Comparison of ENCODE assay signal across 18 mouse cellular contexts in the genomic region with DNA sequence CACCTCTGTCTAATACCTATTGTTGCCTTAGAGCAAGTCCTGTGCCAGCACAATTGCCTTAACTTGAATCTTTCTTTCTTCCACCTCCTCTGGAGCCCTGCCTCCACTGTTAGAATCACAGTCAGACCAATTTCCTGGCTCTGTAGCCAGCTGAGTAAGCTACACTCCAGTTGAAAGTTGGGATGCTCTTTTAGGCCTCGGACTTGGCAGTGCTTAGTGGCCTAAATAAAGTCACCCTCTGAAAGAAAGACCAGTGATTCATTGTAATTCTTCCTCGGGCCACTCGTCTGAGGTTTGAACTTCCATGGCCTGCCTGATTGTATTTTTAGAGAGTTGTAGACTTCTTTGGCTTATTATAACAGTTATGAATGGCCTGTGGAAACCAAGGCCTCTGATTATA.
DNase-seq lines count a peak whose midpoint lies in the region.
"Had no signal": no experiment of that assay in that cellular context is flagged by ENCODE, and none has a peak within 500 bp of the region (broad histone marks: within the 10 kb centered on the region; RNA-seq: fewer than 3 reads in every experiment).

No protein-coding gene starts in this region.

- peaks cover 2% of the 10 kb centered on the region; the same call in 1 of the 2 replicates for H3K4me1 ChIP-seq in brown adipose tissue, adult 24 weeks (ENCODE audit: control insufficient read depth, insufficient read depth, insufficient read length, low read length)
- 0 out of 2 replicates have a peak, but pooled peaks cover 3% of the 10 kb centered on the region for H3K4me1 ChIP-seq in limb, embryonic 10.5 days
- H3K4me1 ChIP-seq: limb, embryonic 13.5 days; stomach, embryonic 15.5 days had no signal

- intact Hi-C loops in heart, postnatal 25 days (cut with DNase I), result no loop called here

- 83% methylated on average over 3 of the region's 3 CpGs for WGBS in limb, embryonic 10.5 days

- H3K9me3 ChIP-seq in limb, embryonic 10.5 days (replicated peaks), result no peaks in the 10 kb centered on the region
- H3K9me3 ChIP-seq: forebrain, embryonic 15.5 days; limb, embryonic 13.5 days; neural tube, embryonic 12.5 days; stomach, embryonic 15.5 days had no signal

- peak overlapping the region; percentile 63 for H3K27ac ChIP-seq in brown adipose tissue, adult 24 weeks (replicated peaks; ENCODE audit: low read depth, low read length)
- H3K27ac ChIP-seq in limb, embryonic 10.5 days, result no peak overlapping the region
- H3K27ac ChIP-seq: forebrain, embryonic 15.5 days; limb, embryonic 13.5 days; liver, embryonic 14.5 days; neural tube, embryonic 12.5 days; stomach, embryonic 15.5 days had no signal

- DNase-seq in heart, adult 11 months, result peak; percentile 92
- DNase-seq in heart, postnatal 25 days (ENCODE audit: low spot score), result no peak
- DNase-seq in lung, postnatal 10 days, result peak; percentile 5
- DNase-seq in lung, postnatal 14 days, result no peak
- DNase-seq in left cerebral cortex, adult 11 months (ENCODE audit: low spot score), result no peak
- no peak for DNase-seq in limb, embryonic 10.5 days (ENCODE audit: low spot score)
- DNase-seq: adrenal gland, postnatal 25 days; cerebellum, postnatal 36 days; kidney, adult 11 months; kidney, postnatal 36 days; layer of hippocampus, adult 9-11 months; thymus, adult 2 months had no signal

- no peaks in the 10 kb centered on the region for H3K36me3 ChIP-seq in limb, embryonic 10.5 days
- H3K36me3 ChIP-seq: forebrain, embryonic 15.5 days; limb, embryonic 13.5 days; neural tube, embryonic 12.5 days; stomach, embryonic 15.5 days had no signal

- H3K4me3 ChIP-seq in brown adipose tissue, adult 24 weeks (ENCODE audit: insufficient read depth, low read depth, low read length), result no peak overlapping the region
- no peak overlapping the region for H3K4me3 ChIP-seq in limb, embryonic 10.5 days
- H3K4me3 ChIP-seq: forebrain, embryonic 15.5 days; limb, embryonic 13.5 days; neural tube, embryonic 12.5 days; stomach, embryonic 15.5 days had no signal

- H3K27me3 ChIP-seq in limb, embryonic 10.5 days (ENCODE audit: low read depth, poor library complexity, severe bottlenecking), result no peaks in the 10 kb centered on the region
- H3K27me3 ChIP-seq: forebrain, embryonic 15.5 days; limb, embryonic 13.5 days; stomach, embryonic 15.5 days had no signal

Comparison
In these comparisons a context has a peak if more than half of its experiments do, and no peak if none do; other contexts are left out.
1. DNase-seq: peak in heart, adult 11 months (single experiment) and lung, postnatal 10 days (single experiment); none in heart, postnatal 25 days (single experiment), lung, postnatal 14 days (single experiment), left cerebral cortex, adult 11 months (single experiment) and limb, embryonic 10.5 days (single experiment).